Mouse (Mus musculus) A20 (cell line): ENCODE results near the gene Prkn.

Source experiments
- DNase-seq: peaks from one replicate; pipeline ENCODE4 v3.0.0-alpha.2; 2011; ENCODE audit warnings: low read depth, low spot score

Gene Prkn

GRCm38 (mm10) chr17:11394607-11395006 is 554.4 kb downstream of the Prkn start:
- DNase-seq = no peak

DNA sequence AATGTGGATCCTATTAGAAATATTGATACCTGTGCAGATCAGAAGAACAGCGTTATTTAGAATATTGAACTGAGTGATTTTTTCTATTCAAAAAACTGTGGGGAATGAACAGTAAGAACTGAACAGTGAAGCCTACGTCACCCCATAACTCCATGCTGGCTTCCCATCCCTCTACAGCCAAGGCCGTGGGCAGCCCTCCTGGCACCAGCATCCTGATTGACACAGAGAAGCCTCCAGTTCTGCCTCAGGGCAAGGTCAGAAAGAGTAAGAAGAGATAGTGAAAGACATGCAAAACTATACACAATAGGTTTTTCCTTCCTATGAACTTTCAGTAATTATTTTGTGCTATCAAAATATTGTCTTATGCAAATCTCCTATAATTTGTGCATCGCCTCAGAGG is 557.5 kb downstream of the Prkn start:
- DNase-seq = no peak

- no peak for DNase-seq
These were observed 562.2 kb downstream of the Prkn start for GRCm38 (mm10) chr17:11402225-11402875.

GRCm38 (mm10) chr17:11411414-11411813 is 571.2 kb downstream of the Prkn start:
- DNase-seq = no peak

DNA sequence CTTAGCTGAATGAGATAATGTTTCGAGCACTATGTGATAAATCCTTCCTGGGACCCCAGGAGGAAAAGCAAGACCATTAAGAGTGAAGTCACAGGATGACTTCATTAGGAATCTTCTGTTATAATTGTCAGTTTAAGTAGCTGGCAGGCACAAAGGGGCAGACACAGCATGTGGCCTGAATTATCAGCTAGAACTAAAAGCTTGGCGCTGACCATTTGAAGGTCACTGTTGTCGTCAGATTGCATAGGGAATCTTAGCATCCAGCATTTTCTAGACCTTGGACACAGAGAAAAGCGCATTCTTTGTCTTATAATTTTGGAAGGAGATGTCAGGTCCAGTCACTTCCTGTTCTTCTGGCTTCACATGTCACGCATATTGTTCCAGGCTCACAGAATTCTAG is 573.5 kb downstream of the Prkn start:
- DNase-seq = no peak

GRCm38 (mm10) chr17:11414288-11414687 is 574.1 kb downstream of the Prkn start:
- no peak for DNase-seq

DNA sequence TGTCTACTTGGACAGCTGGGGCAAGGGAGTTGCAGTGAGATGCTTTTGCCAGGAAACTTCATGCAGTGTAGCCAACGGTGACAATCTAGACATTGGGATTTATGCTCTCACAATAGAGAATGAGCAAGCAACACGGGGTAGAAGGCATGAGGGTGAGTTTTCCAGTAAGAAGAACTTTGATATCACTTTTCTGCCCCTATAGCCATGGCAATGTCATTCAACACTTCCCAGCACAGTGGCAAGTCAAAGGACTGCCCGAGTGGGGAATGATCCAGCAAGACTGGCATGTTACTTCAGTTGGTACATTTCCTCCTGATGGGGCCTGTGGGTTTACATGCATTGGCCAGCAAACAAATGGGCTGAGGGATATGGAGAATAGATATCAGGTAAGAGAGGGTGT is 577.0 kb downstream of the Prkn start:
- DNase-seq = no peak

DNA sequence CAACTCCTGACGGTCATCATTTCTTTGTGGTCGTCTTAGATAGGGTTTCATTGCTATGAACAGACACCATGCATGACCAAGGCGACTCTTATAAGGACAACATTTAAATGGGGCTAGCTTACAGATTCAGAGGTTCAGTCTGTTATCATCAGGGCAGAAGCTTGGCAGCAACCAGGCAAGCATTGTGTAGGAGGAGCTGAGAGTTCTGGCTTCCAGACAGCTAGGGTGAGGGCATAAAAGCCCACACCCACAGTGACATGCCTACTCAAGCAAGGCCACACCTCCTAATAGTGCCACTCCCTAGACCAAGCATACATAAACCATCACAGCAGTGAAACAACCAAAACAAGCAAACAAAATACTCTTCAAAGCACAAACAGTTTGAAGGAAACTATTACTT is 579.3 kb downstream of the Prkn start:
- DNase-seq = no peak

GRCm38 (mm10) chr17:11420839-11421238 is 580.7 kb downstream of the Prkn start:
- DNase-seq = no peak

DNA sequence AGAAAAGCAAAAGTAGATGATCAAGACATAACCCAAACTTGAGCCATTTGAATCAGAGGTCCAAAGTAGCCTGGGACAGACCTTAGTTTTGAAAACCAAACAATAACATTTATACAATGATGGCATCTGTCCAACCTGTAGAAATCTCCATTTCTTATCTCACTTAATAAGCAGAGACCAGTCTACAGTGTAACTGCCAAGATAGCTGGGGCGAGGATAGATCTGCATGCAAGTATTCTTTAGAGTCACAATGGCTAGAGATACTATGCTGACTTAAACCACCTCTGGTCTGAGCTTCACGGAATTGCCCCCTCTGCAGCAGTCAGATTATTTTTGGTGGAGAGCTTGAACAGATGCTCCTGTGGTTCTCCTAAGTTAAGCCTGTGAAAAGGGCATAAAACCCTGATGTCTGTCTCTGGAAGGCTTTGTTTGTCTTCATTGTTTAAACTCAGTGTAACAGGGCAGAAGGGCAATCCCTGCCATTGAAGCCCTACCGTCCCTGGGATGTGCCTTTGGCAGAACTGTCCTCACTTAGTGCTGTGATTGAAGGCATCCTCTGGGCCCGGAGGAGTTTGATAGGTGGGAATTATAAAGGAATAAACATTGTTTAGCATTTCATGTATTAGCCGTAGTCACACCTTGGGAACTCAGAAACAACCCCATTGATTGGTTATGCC is 581.2 kb downstream of the Prkn start:
- DNase-seq = no peak

GRCm38 (mm10) chr17:11431323-11431722 is 591.1 kb downstream of the Prkn start:
- no peak for DNase-seq

DNA sequence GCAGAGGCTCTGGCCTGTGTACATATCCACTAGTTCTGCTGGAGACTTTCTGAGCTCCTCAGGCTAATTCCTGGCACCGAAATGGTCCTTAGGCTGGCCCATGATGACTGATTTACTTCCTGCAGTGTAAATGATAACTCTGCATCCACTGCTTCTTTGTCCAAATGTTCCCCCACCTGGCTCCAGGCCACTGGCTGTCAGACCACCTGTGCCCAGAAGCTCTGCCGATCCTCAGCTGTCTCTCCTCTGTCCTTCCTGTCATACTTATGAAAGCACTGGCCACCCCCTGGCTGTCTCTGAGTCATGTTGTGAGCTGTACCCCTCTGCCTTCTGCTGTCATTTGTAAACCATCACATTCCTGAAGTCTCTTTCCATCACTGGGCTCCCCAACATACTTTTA is 592.4 kb downstream of the Prkn start:
- DNase-seq = no peak

DNA sequence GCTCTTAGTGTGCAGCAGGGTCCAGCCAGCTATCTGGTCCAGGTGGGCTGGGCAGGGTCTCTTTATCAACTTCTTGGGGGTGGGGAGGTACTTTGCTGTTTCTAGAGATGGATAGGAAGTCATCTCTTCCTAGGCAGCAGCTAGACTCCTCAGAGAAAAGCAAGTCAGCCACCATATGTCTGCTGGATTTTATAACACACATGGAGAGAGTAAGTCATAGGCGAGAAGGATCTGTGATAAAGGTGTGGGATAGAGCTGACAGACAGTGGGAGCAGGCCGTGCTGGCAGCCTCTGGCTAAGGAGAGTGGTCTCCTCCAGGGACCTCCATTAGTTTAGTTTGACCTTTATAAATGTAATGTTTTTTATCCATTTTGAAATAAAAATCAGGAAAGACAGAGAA is 622.5 kb downstream of the Prkn start:
- DNase-seq = no peak

GRCm38 (mm10) chr17:11466095-11466494 is 625.9 kb downstream of the Prkn start:
- no peak for DNase-seq

- no peak for DNase-seq
These were observed 628.4 kb downstream of the Prkn start for GRCm38 (mm10) chr17:11468624-11469023.

- no peak for DNase-seq
These were observed 642.8 kb downstream of the Prkn start for GRCm38 (mm10) chr17:11483032-11483431.

DNA sequence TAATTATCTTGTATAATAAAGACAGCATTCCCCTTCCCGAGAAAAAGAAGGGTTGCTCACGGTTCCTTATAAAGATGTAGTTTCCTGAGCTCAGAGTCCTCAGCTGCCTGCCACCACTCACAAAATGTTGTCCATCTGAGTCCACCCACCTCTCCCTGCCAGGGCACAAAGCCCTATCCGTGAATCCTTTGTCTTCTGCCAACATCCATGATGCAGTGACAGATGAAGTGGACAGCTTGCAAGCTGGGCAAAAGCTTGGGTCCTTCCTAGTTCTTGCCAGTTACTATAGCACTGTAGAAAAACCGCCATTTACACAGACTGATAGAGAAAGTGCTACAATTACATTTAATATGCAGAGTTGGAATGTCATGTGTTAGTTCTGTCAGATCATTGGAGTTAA is 649.9 kb downstream of the Prkn start:
- DNase-seq = no peak

DNA sequence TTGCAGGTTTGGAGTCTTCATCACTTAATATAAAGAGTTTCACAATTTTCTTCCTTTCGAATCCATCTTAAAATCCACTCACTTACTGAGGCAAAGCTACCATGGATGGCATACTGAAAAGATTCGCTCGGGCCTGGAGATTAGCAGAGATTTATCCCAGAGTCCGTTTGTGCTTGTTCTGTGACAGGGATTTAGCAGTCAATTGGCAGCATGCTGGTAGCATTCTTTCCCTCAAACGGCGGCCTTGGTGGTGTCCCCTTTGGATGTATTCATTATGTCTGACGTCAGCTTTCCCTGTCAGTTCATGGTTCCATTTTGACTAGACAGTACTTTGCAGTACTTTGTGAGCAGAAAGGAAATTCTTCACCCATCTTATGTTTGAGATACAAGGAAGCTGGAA is 662.4 kb downstream of the Prkn start:
- no peak for DNase-seq

DNA sequence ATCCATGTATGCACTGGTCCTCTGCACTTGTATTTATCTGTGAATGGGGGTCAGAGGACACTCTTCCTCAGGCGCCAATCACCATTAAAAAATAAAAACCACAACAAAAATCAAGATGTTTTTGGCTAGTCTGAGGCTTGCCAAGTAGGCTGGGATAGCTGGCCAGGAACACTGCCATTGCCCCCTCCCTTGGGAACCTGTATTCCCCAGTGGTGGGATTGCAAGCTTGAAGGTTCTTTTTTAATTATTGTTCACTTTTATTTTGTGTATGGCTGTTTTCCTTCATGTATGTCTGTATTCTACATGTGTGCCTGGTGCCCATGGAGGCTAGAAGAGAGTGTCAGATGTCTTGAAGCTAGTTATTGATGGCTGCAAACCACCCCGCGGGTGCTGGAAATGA is 664.3 kb downstream of the Prkn start:
- no peak for DNase-seq

GRCm38 (mm10) chr17:11507082-11507481 is 666.9 kb downstream of the Prkn start:
- DNase-seq = no peak

DNA sequence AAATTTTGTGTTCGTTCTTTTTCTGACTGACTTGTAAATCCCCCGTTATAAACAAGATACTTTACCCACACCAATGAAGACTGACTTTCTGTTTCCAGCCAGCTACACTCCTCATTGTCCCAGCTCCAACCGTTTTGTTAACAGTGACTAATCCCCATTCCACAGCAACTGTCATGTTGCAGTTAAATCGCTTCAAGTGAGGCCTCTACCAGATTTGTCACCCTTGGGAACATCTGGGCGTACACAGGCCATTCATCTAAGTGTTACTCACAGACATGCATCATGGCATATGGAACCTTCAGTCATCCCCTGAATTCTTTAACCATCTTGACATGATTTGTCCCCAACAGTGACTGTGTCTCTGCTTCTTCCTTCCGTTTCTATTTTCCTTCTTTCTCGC is 669.9 kb downstream of the Prkn start:
- no peak for DNase-seq

GRCm38 (mm10) chr17:11514032-11514761 is 674.0 kb downstream of the Prkn start:
- DNase-seq = no peak

GRCm38 (mm10) chr17:11515619-11516018 is 675.4 kb downstream of the Prkn start:
- no peak for DNase-seq
